Mouse (Mus musculus) gastrocnemius, postnatal 10 days (tissue): Measurements from ENCODE around the gene Ctsw. TPM values are rescaled to one million over a fixed set of nuclear protein-coding genes. Genes with fewer than 3 reads are reported as not detected.
"Not testable (repeated sequence)": the region's sequence is repeated elsewhere in the genome, so short reads cannot be mapped to it uniquely, and the experiment has no call there.

Experiments
- DNase-seq: peaks from one replicate; pipeline ENCODE4 v3.0.0; 2021; ENCODE audit warnings: mixed read lengths
- long read RNA-seq, 2 experiments: library from polyadenylated mRNA; stranded (forward); transcript quantifications; one replicate each; pipeline ENCODE4 v2.0.0; 2021
- total RNA-seq, 2 experiments: library from RNA; stranded (reverse); gene quantifications; 2 replicates each; pipeline ENCODE4 v1.2.3; 2021

Gene Ctsw
- under 1 TPM in 1 of 2 experiments, not detected in 1; 0.50 TPM for total RNA-seq
- long read RNA-seq, experiment 1, result 0 reads
- long read RNA-seq, experiment 2, result 0 reads

DNA sequence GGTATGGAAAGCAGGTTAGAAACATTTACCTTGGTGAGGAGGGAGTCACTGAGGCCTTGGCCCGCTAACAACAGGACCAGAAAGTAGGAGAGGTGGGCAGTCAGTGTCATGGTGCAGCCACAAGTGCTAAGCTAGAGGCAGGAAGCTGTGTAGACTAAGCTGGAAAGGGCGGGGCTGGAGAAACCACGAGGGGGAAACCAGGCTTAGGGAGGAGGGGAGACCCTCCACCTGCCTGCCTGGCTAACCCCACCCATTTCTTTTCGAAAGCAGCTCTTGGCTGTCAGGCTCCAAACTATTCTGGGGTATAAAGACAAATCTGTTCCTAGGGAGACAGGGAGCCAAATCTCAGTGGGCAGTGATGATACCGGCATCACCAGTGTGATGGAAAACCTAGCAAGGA is at the start of gene Ctsw:
TSS of gene Ctsw (minus strand) at position 134 of the 400 bp plus-strand sequence.
- DNase-seq, result no peak

GRCm38 (mm10) chr19:5516906-5517505 is 48.7 kb upstream of the Ctsw start:
- no peak for DNase-seq

- no peak for DNase-seq
Measured at GRCm38 (mm10) chr19:5515840-5516777, 47.8 kb upstream of the Ctsw start.

- no peak for DNase-seq
Measured at GRCm38 (mm10) chr19:5513005-5513349, 44.7 kb upstream of the Ctsw start.

DNA sequence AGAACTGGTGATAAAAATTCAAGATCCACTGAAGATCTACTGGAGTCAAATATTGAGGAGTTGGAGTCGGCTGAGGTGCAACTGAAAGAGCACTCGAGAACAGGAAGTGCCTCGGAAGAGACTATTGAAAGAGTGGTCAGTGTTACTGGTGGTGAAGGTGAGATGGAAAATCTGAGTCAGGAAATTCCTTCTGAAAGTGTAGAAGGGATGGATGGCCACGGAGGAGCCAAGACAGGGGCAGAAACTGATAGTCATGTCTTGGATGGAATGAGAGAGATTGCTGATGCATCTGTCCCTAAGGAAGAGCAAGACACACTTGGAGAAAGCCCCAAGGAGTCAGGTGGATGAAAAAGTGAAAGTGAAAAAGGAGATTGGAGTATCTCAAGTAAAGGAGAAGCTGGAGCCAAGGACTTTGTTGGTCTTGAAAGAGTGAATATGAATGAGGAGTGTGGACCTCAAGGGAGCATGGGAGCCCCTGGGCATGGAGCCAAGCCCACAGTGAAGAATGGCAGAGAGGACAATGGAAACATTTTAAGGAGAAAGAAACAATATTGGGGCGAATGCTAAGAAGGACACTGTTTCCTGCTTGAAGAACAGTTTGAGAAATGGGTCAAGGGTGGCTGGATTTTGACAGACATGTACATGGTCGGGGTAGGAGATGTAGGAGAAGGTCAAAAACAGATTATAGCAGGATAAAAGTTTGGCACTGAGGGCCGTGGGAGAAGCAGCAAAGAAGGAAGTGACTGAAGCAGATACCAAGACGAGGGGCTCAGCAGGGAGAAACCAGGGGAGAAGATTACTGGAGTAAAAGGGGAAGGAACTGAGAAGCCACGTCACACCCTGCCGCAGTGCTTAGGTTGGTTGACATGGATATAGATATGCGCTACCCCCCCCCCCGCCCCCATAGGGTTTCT is 44.0 kb upstream of the Ctsw start:
- DNase-seq, result no peak

- DNase-seq, result no peak
Measured at GRCm38 (mm10) chr19:5511074-5511632, 42.8 kb upstream of the Ctsw start.

GRCm38 (mm10) chr19:5510031-5511026 is 42.0 kb upstream of the Ctsw start, which contains the start of gene Snx32:
TSS of gene Snx32 (minus strand) at chr19:5510538.
- DNase-seq, result peak; percentile 96

- DNase-seq, result no peak
Measured at GRCm38 (mm10) chr19:5503687-5504086, 35.4 kb upstream of the Ctsw start, which contains the start of gene 1700020D05Rik. TSS of gene 1700020D05Rik (minus strand) at chr19:5503787.

- DNase-seq, result no peak
Measured at GRCm38 (mm10) chr19:5500330-5500875, 32.1 kb upstream of the Ctsw start.

DNA sequence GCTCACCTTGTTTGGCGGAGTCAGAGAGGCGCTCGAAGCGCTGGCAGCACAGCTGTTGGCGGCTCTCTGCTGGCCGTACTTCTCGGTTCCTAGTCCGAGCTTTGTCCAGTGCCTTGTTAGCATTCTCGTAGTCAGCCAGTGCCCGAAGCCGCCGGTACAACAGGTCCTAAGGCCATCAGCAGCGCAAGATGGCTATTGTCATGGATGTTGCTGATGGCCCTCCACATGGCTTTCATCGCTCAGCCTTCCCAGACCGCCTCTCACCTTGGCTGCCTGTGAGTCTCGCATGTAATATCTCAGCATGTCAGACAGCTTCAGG is 27.7 kb upstream of the Ctsw start:
- no peak for DNase-seq

- no peak for DNase-seq
Measured at GRCm38 (mm10) chr19:5495353-5496051, 27.2 kb upstream of the Ctsw start.

DNA sequence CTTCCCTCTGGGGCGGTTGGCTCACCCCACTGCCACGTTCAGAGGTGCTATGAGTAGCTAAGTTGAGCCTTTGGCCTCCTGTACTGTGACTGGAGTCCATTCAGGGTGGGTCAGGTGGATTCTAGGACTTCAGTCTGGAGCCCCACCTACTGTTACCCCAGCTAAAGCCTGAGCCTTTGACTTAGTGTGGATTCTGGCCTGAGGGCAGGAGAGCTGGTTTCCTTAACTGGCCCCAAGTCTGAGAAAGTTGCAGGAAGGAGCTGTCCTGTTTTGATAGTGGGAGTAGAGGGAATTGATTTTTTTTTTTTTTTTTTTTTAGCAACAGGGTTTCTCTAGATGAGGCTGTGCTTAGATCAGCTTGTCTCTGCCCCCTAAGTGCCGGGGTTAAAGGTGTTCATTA is 26.0 kb upstream of the Ctsw start:
- no peak for DNase-seq

DNA sequence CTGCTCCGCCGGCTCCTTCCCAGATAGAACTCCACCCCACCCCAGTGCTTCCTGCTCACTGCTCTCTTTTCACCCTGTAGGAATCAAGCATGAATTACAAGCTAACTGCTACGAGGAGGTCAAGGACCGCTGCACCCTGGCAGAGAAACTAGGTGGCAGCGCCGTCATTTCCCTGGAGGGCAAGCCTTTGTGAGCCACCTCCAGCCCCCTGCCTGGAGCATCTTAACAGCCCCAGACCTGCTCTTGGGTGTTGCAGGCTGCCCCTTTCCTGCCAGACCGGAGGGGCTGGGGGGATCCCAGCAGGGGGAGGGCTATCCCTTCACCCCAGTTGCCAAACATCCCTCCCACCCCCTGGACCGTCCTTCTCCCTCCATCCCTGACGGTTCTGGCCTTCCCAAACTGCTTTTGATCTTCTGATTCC is 25.0 kb upstream of the Ctsw start:
- DNase-seq, result not testable (repeated sequence)

GRCm38 (mm10) chr19:5492641-5493040 is 24.3 kb upstream of the Ctsw start:
- no peak for DNase-seq

DNA sequence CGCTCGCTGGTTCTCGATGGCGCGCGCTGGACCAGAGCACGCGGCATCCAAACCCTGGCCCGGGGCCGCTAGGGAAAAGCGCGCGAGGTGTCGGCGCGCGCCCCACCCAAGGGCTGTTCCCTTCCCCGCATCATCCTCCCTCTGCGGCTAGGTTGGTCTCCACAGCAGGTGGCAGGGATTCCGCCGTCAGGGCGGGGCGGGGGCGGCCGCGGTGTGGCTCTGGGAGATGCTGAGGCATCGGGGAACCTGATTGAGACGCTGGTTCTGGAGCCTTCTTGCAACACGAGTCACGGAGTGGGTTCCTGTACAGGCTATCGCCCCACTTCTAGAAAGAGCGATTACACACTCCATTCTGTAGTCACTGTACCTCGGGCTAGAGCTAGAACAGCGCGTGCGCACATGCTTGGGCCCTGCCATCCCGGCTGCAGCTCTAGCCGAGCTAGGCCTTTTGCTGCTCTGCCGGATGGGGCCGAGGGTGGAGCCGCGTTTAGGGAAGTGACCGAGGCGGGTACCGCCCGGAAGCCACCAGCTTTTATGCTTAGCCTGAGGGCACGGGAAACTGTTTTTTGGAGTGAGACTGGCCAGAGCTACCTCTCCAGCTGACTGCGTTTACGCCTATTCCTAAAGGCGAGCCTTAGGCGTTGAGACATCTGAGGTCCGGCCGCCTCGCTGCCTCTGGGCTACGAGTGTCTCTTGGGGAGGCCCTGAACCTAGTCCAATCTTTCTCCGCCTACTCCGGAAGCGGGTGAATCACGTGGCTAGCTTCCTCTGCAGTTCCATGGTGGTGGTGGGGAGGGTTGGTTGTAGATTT is 22.8 kb upstream of the Ctsw start:
- DNase-seq, result peak; percentile 78

- peak; percentile 92 for DNase-seq
Measured at GRCm38 (mm10) chr19:5490313-5490897, 22.1 kb upstream of the Ctsw start, which contains the start of gene Cfl1. TSS of gene Cfl1 (plus strand) at chr19:5490455.

GRCm38 (mm10) chr19:5489721-5490120 is 21.4 kb upstream of the Ctsw start:
- DNase-seq, result not testable (repeated sequence)

DNA sequence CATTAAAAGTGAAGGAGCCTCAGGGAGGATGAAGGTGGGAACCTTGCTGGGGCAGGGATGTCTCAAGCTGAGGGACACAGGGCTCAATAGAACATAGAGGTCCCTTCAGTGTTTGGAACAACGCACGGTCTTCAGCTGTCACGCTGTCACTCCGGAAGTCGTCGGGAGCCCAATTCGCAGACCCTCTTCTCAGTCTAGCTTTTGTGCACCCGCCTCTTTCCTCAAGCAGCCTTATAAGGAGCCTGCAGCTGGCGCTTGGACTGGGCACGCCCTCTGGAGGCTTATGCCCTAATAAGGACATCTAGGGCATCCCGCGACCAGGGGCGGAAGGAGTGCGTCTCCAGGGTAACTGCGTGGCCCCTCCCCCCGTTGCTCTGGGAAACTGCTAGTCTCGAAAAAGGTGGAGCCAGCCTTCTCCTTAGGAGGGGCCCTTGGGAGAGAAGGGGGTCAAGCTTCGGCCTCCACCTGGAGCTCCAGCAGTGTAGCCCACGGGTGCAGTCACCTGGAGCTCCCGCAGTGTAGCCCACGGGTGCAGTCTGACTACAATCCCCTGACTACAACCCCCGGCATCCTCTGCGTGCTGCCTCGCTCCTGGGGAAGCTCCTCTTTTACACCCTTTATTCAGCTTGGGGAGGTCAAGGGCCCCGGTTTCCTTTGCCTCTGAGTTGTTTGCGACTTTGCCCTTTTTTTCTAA is 20.7 kb upstream of the Ctsw start:
- peak; percentile 95 for DNase-seq
